Mouse (Mus musculus): ENCODE measurements around the gene Smap2. TPM values are rescaled to one million over a fixed set of nuclear protein-coding genes. Genes with fewer than 3 reads are reported as not detected.

Smap2 gene
- total and polyA plus RNA-seq, 3 experiments, result 20.1 to 110 (median 29.1) TPM

DNA sequence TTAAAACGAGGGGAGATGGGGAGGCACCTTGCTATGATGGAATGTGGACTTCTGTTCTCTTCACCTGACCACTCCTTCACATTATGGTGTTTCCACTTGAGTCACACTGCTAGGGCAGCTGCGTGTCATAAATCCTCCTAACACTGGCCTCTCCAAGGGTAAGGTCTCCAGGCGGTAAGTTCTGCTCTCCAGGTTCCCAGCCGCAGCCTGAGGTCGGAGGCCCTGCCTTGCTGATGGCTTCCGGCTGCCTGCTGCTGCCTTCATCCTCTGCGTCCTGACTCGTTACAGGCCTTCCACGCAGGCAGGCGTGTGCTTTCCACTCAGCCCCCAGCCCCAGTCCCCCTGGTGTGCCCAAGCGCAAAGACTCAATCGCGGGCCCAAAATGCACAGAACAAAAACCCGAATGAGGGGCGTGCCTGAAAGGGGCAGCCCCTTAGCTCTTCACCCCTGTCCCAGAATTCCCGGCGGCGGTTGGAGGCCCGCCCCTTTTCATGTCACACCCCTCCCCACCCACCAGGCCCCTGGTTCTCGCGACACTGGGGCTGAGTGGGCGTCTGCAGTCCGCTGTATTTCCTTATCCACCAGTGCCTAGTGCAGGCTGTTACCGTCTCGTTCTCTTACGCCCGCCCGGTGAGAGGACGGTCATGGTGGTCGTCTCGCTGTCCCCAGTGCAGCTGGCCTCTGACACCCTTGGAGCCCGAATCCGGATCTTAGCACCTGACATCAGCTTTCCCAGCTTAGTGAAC, 92.3 kb downstream of the Smap2 start, which contains the start of gene Exo5:
Gene Exo5 (minus strand): TSS at position 464 of the 746 bp plus-strand sequence.
- H3K27ac ChIP-seq (ENCODE audit: insufficient read depth, low read depth), result peak within 1 kb of the TSS; percentile 77
- in situ Hi-C loops (cut with MboI; ENCODE audit: low pct_ligation_motif_present, low pct_unique_long_range_greater_than_20kb, low sequenced_read_pairs), result no loop called here

DNA sequence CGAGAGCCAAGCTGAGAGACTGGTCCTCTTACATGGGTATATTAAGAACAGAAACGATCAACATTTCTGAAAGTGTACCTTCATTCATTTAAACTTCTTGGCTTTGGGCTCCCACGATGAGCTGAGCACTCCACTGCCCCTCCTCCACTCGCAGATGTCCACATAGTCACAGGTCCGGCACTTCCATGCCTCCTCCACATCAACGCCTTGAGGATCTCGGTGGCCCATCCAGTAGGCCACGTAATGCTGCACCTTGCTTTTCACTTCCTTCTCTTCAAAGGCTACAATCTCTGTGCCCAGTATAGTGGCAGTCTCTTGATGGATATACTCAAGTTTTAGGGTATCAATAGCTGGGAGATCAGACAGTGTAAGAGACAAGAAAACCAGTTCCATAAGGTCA, 95.6 kb downstream of the Smap2 start:
- Histone ChIP-seq H3K9ac (ENCODE audit: insufficient read depth, low read depth) (no peak overlapping the region), H3K4me3 (replicated peaks in 1 of 3; ENCODE audit: low read depth in 2 of 3, low read length in 2 of 3, poor library complexity in 1 of 3) (no peak overlapping the region), H3K27ac (ENCODE audit: insufficient read depth, low read depth) (no peak overlapping the region; the same call in 1 of the 2 replicates), H3K9me3 (replicated peaks; ENCODE audit: low read length) (no peaks in the 10 kb centered on the region), H3K36me3 (replicated peaks in 1 of 2; ENCODE audit: control insufficient read depth in 1 of 2, insufficient read depth in 1 of 2, low read length in 1 of 2) (peaks cover 14 to 27% of the 10 kb centered on the region in 2 experiments), H3K4me2 (ENCODE audit: insufficient read depth, low read depth, poor library complexity, severe bottlenecking) (no peak overlapping the region), H3K4me1 (ENCODE audit: control insufficient read depth in 1 of 2, insufficient read depth in 2 of 2) (peaks cover 4 to 24% of the 10 kb centered on the region in 2 experiments; a peak in 3 of 4 replicates), H3K79me2 (replicated peaks; ENCODE audit: control insufficient read depth, extremely low read depth, insufficient read depth, poor library complexity, severe bottlenecking) (peaks cover 6% of the 10 kb centered on the region), H3K27me3 (replicated peaks) (no peaks in the 10 kb centered on the region)
- no peak for DNase-seq (ENCODE audit: extremely low read depth)
- no peak for TF ChIP-seq ETS1 (conservative IDR thresholded peaks at IDR 0.05; ENCODE audit: low read depth, low read length)
- dilution Hi-C loops (cut with MboI; ENCODE audit: extremely low pct_ligation_motif_present, extremely low pct_unique_long_range_greater_than_20kb, low sequenced_read_pairs) (no loop called here), in situ Hi-C loops (cut with MboI; ENCODE audit: low pct_ligation_motif_present, low pct_unique_long_range_greater_than_20kb, low sequenced_read_pairs) (no loop called here)

More for the DNA sequence above, 92.3 kb downstream of the Smap2 start, which contains the start of gene Exo5:
- Histone ChIP-seq H3K27me3 (replicated peaks) (no peaks in the 10 kb centered on the region), H3K4me1 (ENCODE audit: control insufficient read depth in 1 of 2, insufficient read depth in 2 of 2) (peaks cover 4 to 24% of the 10 kb centered on the region in 2 experiments; a peak in 3 of 4 replicates), H3K9me3 (replicated peaks; ENCODE audit: low read length) (peaks cover 4% of the 10 kb centered on the region), H3K79me2 (replicated peaks; ENCODE audit: control insufficient read depth, extremely low read depth, insufficient read depth, poor library complexity, severe bottlenecking) (peaks cover 6% of the 10 kb centered on the region), H3K4me2 (ENCODE audit: insufficient read depth, low read depth, poor library complexity, severe bottlenecking) (peak within 1 kb of the TSS; percentile 51), H3K36me3 (replicated peaks in 1 of 2; ENCODE audit: control insufficient read depth in 1 of 2, insufficient read depth in 1 of 2, low read length in 1 of 2) (peaks cover 14 to 23% of the 10 kb centered on the region in 2 experiments), H3K4me3 (replicated peaks in 1 of 3; ENCODE audit: low read depth in 2 of 3, low read length in 2 of 3, poor library complexity in 1 of 3) (peak within 1 kb of the TSS; percentile 70 to 85 (median 79)), H3K9ac (ENCODE audit: insufficient read depth, low read depth) (peak within 1 kb of the TSS; percentile 69)
- TF ChIP-seq MAZ (IDR thresholded peaks at IDR 0.05; ENCODE audit: low read depth, low read length) (no peak), IRF4 (IDR thresholded peaks at IDR 0.05; ENCODE audit: low read depth, low read length) (peak; percentile 26; the same call in 1 of the 2 replicates), TBP (conservative IDR thresholded peaks at IDR 0.05; ENCODE audit: low read depth, low read length) (peak; percentile 72), JUND (conservative IDR thresholded peaks at IDR 0.05; ENCODE audit: low read depth, low read length) (no peak), USF1 (IDR thresholded peaks at IDR 0.05; ENCODE audit: low read depth, low read length) (no peak), NELFE (IDR thresholded peaks at IDR 0.05; ENCODE audit: low read depth, low read length) (peak; percentile 98), E2F4 (IDR thresholded peaks at IDR 0.05; ENCODE audit: insufficient replicate concordance, low read depth, low read length) (no peak), SIN3A (IDR thresholded peaks at IDR 0.05; ENCODE audit: low read length) (peak; percentile 47; the same call in 1 of the 2 replicates), ZC3H11A (IDR thresholded peaks at IDR 0.05; ENCODE audit: low read depth, low read length) (no peak), MAFK (IDR thresholded peaks at IDR 0.05; ENCODE audit: insufficient replicate concordance, low read length) (no peak), MXI1 (IDR thresholded peaks at IDR 0.05; ENCODE audit: low read depth, low read length) (peak; percentile 80; the same call in 1 of the 2 replicates), KAT2A (IDR thresholded peaks at IDR 0.05; ENCODE audit: insufficient replicate concordance, low read length) (no peak), SMC3 (IDR thresholded peaks at IDR 0.05; ENCODE audit: low read depth, low read length) (no peak), CHD2 (IDR thresholded peaks at IDR 0.05; ENCODE audit: low read length) (peak; percentile 99), GABPA (IDR thresholded peaks at IDR 0.05; ENCODE audit: insufficient replicate concordance, low read depth, low read length) (no peak), POLR2A (IDR thresholded peaks at IDR 0.05; ENCODE audit: low read depth, low read length) (peak; percentile 98), UBTF (IDR thresholded peaks at IDR 0.05; ENCODE audit: low read depth, low read length) (no peak; the same call in 1 of the 2 replicates), EP300 (IDR thresholded peaks at IDR 0.05; ENCODE audit: low read length) (0 out of 2 replicates have a peak, but pooled peaks have one; percentile 11), BHLHE40 (IDR thresholded peaks at IDR 0.05; ENCODE audit: low read depth, low read length) (0 out of 2 replicates have a peak, but pooled peaks have one; percentile 0), ZKSCAN1 (IDR thresholded peaks at IDR 0.05; ENCODE audit: borderline replicate concordance, low read depth, low read length) (no peak), MEF2A (IDR thresholded peaks at IDR 0.05; ENCODE audit: borderline replicate concordance, low read depth, low read length) (peak; percentile 9; the same call in 1 of the 2 replicates), MYC (IDR thresholded peaks at IDR 0.05; ENCODE audit: low read depth, low read length) (no peak), MAX (IDR thresholded peaks at IDR 0.05; ENCODE audit: low read length) (no peak), POLR2AphosphoS2 (IDR thresholded peaks at IDR 0.05; ENCODE audit: low read depth, low read length) (peak; percentile 95), ETS1 (conservative IDR thresholded peaks at IDR 0.05; ENCODE audit: low read depth, low read length) (no peak), ZNF384 (IDR thresholded peaks at IDR 0.05; ENCODE audit: low read depth, low read length) (no peak), CHD1 (IDR thresholded peaks at IDR 0.05; ENCODE audit: low read depth, low read length) (no peak), TCF12 (IDR thresholded peaks at IDR 0.05; ENCODE audit: low read depth, low read length) (peak; percentile 80), CTCF (conservative IDR thresholded peaks at IDR 0.05 in 1 of 2, IDR thresholded peaks at IDR 0.05 in 1 of 2; ENCODE audit: low read depth in 2 of 2, low read length in 2 of 2) (no peak; a peak in 1 of 4 replicates), HCFC1 (IDR thresholded peaks at IDR 0.05; ENCODE audit: low read depth, low read length) (peak; percentile 67), ELF1 (IDR thresholded peaks at IDR 0.05; ENCODE audit: low read depth, low read length) (peak; percentile 87), ZMIZ1 (IDR thresholded peaks at IDR 0.05; ENCODE audit: low read depth, low read length) (peak; percentile 97), RCOR1 (conservative IDR thresholded peaks at IDR 0.05; ENCODE audit: low read depth, low read length) (no peak)
- dilution Hi-C loops (cut with MboI; ENCODE audit: extremely low pct_ligation_motif_present, extremely low pct_unique_long_range_greater_than_20kb, low sequenced_read_pairs), result no loop called here
- peak; percentile 96 for DNase-seq (ENCODE audit: extremely low read depth)
